Mouse (Mus musculus) embryonic facial prominence, embryonic 10.5 days (tissue): ENCODE measurements at regions not wholly inside any gene's neighbourhood (a gene's known extent, or its start where the extent isn't known, plus 50 kb on each side); places are given as distances from the start of the nearest gene placed in this dataset.
"Not testable (repeated sequence)": the region's sequence is repeated elsewhere in the genome, so short reads cannot be mapped to it uniquely, and the experiment has no call there.

Experiments
- DNase-seq: peaks from one replicate; pipeline ENCODE4 v3.0.0-alpha.2; 2017; ENCODE audit warnings: low spot score
- H3K27ac ChIP-seq: fragments of 300-500 bp; sonication (generic); replicated peaks from 2 replicates; pipeline ENCODE4 v1.5.1; 2016; ENCODE audit warnings: mild to moderate bottlenecking
- H3K27me3 ChIP-seq: fragments of 300-500 bp; sonication (generic); replicated peaks from 2 replicates; pipeline ENCODE4 v1.6.1; 2016; ENCODE audit warnings: low read depth, mild to moderate bottlenecking; ENCODE audit not compliant: poor library complexity, severe bottlenecking
- H3K36me3 ChIP-seq: fragments of 300-500 bp; sonication (generic); replicated peaks from 2 replicates; pipeline ENCODE4 v1.6.1; 2016; ENCODE audit warnings: mild to moderate bottlenecking, moderate library complexity
- H3K4me1 ChIP-seq: fragments of 300-500 bp; sonication (generic); 2 replicates; pipeline ENCODE4 v1.6.1; 2016
- H3K4me3 ChIP-seq: fragments of 300-500 bp; sonication (generic); 2 replicates; pipeline ENCODE4 v1.5.1; 2016; ENCODE audit warnings: mild to moderate bottlenecking, moderate library complexity
- H3K9me3 ChIP-seq: fragments of 300-500 bp; sonication (generic); 2 replicates; pipeline ENCODE4 v1.6.1; 2016; ENCODE audit warnings: mild to moderate bottlenecking
- WGBS: fragments of 180-500 bp; shearing (Covaris S2); methylation state at CpG from one replicate; pipeline ENCODE4 v1.1.7; 2016; 5-methylcytosine and 5-hydroxymethylcytosine counted together

DNA sequence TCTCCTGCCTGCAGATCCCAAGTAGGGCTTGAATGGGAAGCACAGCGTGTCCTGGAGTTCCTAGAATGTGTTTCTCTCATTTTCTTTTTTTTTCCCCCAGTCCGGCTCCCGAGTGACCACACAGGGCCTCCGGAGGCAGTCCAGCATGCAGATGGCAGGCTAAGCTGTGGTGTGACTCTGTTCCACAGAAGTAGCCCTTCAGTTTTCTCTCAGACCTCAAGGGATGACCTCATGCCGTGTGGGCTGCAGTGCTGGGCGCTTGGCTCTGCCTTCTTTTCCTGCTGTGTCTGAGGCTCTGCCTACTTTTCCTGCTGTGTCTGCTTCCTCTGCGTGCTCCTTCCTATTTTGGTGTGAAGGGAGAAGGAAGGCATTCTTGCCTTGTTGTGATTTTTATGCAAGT, 230.8 kb downstream of the Cd109 start:
- DNase-seq: peak; percentile 18
- Histone ChIP-seq H3K9me3 (no peaks in the 10 kb centered on the region), H3K4me1 (peaks cover 10% of the 10 kb centered on the region), H3K4me3 (no peak overlapping the region), H3K36me3 (no peaks in the 10 kb centered on the region), H3K27me3 (no peaks in the 10 kb centered on the region), H3K27ac (peak overlapping the region; percentile 11; the same call in 1 of the 2 replicates)
- WGBS: 32% methylated on average over 7 of the region's 7 CpGs

GRCm38 (mm10) chr9:78847890-78848563, 232.7 kb downstream of the Cd109 start:
- WGBS: 75% methylated on average over 9 of the region's 9 CpGs
- Histone ChIP-seq H3K36me3 (no peaks in the 10 kb centered on the region), H3K9me3 (no peaks in the 10 kb centered on the region), H3K4me1 (peaks cover 10% of the 10 kb centered on the region), H3K27me3 (no peaks in the 10 kb centered on the region), H3K4me3 (no peak overlapping the region), H3K27ac (no peak overlapping the region)
- DNase-seq: no peak

DNA sequence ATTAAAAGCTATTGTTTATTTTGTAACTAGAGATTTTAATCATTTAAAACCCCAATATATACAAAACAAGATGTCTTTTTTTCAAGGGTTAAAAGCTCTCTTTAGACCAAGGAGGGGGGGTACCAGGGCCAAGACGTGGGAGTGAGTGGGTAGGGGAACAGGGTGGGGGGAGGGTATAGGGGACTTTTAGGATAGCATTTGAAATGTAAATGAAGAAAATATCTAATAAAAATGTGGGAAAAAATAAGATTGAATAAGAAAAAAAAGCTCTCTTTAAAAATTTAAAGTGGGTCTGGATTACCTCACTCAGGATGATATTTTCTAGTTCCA, 233.2 kb downstream of the Cd109 start:
- WGBS: 51% methylated on average over 1 of the region's 1 CpGs
- H3K4me3 ChIP-seq, H3K27ac ChIP-seq, H3K36me3 ChIP-seq, H3K9me3 ChIP-seq, H3K27me3 ChIP-seq, DNase-seq: not testable (repeated sequence)
- H3K4me1 ChIP-seq: peaks cover 10% of the 10 kb centered on the region

DNA sequence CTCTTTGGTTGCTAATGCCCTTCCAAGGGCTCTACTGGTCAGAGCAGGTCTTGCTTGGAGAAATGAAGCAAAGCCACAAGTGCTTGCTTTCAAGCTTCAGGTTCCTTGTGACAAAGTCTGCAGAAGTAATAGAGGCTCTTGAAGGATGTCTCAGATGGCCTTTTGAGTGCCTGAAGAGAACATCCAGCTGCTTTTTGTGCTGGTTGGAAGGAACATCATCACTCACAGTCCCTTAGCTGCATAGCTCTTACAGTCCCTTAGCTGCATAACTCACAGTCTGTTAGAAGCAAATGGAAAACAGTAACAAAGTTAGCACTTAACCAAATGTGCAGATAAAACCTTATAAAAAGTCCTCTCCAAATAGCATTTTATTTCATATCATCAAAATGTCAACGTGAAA, 241.6 kb downstream of the Cd109 start:
- DNase-seq: no peak
- H3K27me3 ChIP-seq: no peaks in the 10 kb centered on the region
- H3K27ac ChIP-seq: no peak overlapping the region
- H3K9me3 ChIP-seq: no peaks in the 10 kb centered on the region
- no peaks in the 10 kb centered on the region for H3K36me3 ChIP-seq
- no peak overlapping the region for H3K4me3 ChIP-seq
- WGBS: 94% methylated on average over 1 of the region's 1 CpGs
- no peaks in the 10 kb centered on the region for H3K4me1 ChIP-seq

GRCm38 (mm10) chr9:78859956-78860355, 244.6 kb downstream of the Cd109 start:
- no peaks in the 10 kb centered on the region for H3K27me3 ChIP-seq

DNA sequence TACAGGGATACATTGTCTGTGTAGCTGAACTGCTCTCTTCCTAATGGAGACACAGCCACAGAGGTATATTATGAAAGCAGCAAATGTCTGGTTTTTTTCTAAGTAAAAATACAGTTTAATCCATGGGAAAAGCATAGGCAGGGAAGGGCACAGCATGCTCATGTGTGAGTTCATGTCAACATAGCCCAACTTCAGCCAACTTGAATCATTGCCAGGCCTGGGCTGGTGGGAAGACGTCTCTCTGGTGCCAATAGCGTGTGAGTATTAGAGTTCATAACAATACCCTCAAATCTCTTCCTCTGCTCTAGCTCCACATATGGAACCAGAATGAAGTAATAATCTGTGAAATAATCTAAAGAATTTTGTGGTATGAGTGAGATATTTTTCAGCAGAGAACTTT, 257.2 kb downstream of the Cd109 start:
- H3K9me3 ChIP-seq: no peaks in the 10 kb centered on the region
- no peaks in the 10 kb centered on the region for H3K4me1 ChIP-seq
- DNase-seq: no peak
- no peaks in the 10 kb centered on the region for H3K36me3 ChIP-seq
- H3K27ac ChIP-seq: no peak overlapping the region
- H3K4me3 ChIP-seq: no peak overlapping the region
- 87% methylated on average over 2 of the region's 2 CpGs for WGBS
- no peaks in the 10 kb centered on the region for H3K27me3 ChIP-seq

More at GRCm38 (mm10) chr9:78859956-78860355, 244.6 kb downstream of the Cd109 start:
- no peaks in the 10 kb centered on the region for H3K9me3 ChIP-seq
- H3K36me3 ChIP-seq: no peaks in the 10 kb centered on the region
- H3K27ac ChIP-seq: no peak overlapping the region
- DNase-seq: no peak
- H3K4me1 ChIP-seq: no peaks in the 10 kb centered on the region
- 81% methylated on average over 2 of the region's 2 CpGs for WGBS
- H3K4me3 ChIP-seq: no peak overlapping the region

GRCm38 (mm10) chr9:78879955-78880642, 264.8 kb downstream of the Cd109 start:
- Histone ChIP-seq H3K27ac (peak overlapping the region; percentile 75), H3K36me3 (no peaks in the 10 kb centered on the region), H3K4me1 (peaks cover 22% of the 10 kb centered on the region), H3K9me3 (no peaks in the 10 kb centered on the region), H3K4me3 (no peak overlapping the region), H3K27me3 (no peaks in the 10 kb centered on the region)
- peak; percentile 43 for DNase-seq
- 35% methylated on average over 6 of the region's 6 CpGs for WGBS

- Histone ChIP-seq H3K9me3 (no peaks in the 10 kb centered on the region), H3K27ac (peak overlapping the region; percentile 75), H3K4me1 (peaks cover 22% of the 10 kb centered on the region), H3K4me3 (no peak overlapping the region), H3K27me3 (no peaks in the 10 kb centered on the region), H3K36me3 (no peaks in the 10 kb centered on the region)
- WGBS: 36% methylated on average over 4 of the region's 4 CpGs
- no peak for DNase-seq
These were observed 265.4 kb downstream of the Cd109 start for GRCm38 (mm10) chr9:78880643-78881306.

DNA sequence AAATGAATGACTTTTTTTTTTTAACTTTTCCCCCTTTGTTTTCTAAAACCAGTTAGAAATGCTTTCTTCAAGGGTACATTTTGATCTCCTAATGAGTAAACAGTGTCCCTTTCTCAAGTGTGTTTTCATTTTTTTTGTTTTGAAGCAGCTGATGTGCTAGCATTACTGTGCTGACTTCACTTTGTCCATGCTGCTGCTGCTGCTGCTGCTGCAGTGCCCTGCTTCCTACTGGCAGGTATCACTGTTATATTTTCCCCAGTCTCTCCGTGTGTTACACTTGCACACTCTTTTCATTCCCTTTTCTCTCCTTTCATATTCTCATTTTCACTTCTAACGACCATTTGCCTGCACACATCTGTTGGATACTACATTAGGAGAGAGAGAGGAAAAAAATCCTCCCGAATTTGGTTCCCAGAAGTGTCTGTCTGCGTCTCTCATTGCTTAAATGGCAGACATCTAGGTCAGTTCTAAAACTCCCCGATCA, 266.0 kb downstream of the Cd109 start:
- Histone ChIP-seq H3K36me3 (no peaks in the 10 kb centered on the region), H3K4me3 (no peak overlapping the region), H3K4me1 (peaks cover 22% of the 10 kb centered on the region), H3K27ac (peak overlapping the region; percentile 40; the same call in 1 of the 2 replicates), H3K9me3 (no peaks in the 10 kb centered on the region), H3K27me3 (no peaks in the 10 kb centered on the region)
- WGBS: 73% methylated on average over 5 of the region's 5 CpGs
- no peak for DNase-seq

GRCm38 (mm10) chr9:78903211-78903610, 287.9 kb downstream of the Cd109 start:
- WGBS: 83% methylated on average over 9 of the region's 9 CpGs

DNA sequence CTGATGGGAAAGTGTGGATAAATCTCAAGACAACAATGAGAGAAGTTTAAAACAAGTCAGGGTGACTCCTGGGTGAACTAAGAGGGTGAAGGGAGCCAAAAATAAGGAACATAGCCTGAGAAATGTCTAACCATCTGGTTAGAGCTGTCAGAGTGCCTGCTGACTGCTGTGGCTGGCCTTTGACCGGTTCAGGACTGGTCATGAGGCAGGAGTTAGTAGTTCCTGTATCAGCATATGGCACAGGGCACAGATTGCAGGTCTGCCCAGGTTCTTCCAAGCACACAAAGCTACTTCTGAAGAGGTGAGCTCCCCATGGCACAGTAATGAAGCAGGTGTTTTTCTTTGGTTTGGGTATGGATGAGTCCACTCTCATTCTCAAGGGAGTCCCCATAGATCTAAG, 302.0 kb downstream of the Cd109 start:
- no peak for DNase-seq
- 83% methylated on average over 1 of the region's 1 CpGs for WGBS
- Histone ChIP-seq H3K27me3 (no peaks in the 10 kb centered on the region), H3K36me3 (no peaks in the 10 kb centered on the region), H3K9me3 (no peaks in the 10 kb centered on the region), H3K4me1 (no peaks in the 10 kb centered on the region), H3K4me3 (no peak overlapping the region), H3K27ac (no peak overlapping the region)

More at GRCm38 (mm10) chr9:78903211-78903610, 287.9 kb downstream of the Cd109 start:
- Histone ChIP-seq H3K4me1 (0 out of 2 replicates have a peak, but pooled peaks cover 3% of the 10 kb centered on the region), H3K27ac (no peak overlapping the region), H3K27me3 (no peaks in the 10 kb centered on the region), H3K9me3 (no peaks in the 10 kb centered on the region), H3K4me3 (no peak overlapping the region), H3K36me3 (no peaks in the 10 kb centered on the region)
- DNase-seq: no peak

- Histone ChIP-seq H3K27ac (no peak overlapping the region), H3K4me3 (no peak overlapping the region), H3K9me3 (no peaks in the 10 kb centered on the region), H3K27me3 (no peaks in the 10 kb centered on the region), H3K4me1 (peaks cover 9% of the 10 kb centered on the region), H3K36me3 (no peaks in the 10 kb centered on the region)
- DNase-seq: no peak
- WGBS: 83% methylated on average over 7 of the region's 7 CpGs
These were observed 310.7 kb downstream of the Cd109 start for GRCm38 (mm10) chr9:78925977-78926593.
